Mouse (Mus musculus): ENCODE results near the gene Tpsg1.

Tpsg1 gene

GRCm38 (mm10) chr17:25416219-25416618, 47.1 kb downstream of the Tpsg1 start:
- DNase-seq (ENCODE audit: low read depth, low spot score): no peak
- H3K27me3 ChIP-seq (ENCODE audit: control insufficient read depth, insufficient read depth, low read length, poor library complexity, severe bottlenecking): no peaks in the 10 kb centered on the region
- no peaks in the 10 kb centered on the region for H3K36me3 ChIP-seq (ENCODE audit: control insufficient read depth, insufficient read depth, low read length, poor library complexity, severe bottlenecking)

DNA sequence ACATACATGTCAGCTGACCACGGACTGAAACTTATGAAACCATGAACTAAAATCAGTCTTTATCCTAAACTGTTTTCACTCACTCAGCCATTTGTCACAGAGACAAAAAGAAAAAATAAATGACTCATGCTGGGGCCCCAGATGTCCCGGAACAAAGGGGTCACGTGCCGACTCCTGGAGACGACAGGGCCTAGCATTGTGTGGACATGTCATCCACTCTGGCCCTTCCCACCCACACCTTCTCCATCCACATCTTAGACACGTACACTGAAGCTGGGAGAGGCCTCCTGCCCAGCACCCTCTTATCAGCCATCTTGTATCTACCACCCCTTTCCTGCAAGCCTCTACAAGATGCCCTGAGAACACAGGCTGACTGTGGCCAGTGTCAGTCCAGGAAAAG, 48.9 kb downstream of the Tpsg1 start:
- no peak for DNase-seq (ENCODE audit: low read depth, low spot score)
- no peaks in the 10 kb centered on the region for H3K27me3 ChIP-seq (ENCODE audit: control insufficient read depth, insufficient read depth, low read length, poor library complexity, severe bottlenecking)
- no peaks in the 10 kb centered on the region for H3K36me3 ChIP-seq (ENCODE audit: control insufficient read depth, insufficient read depth, low read length, poor library complexity, severe bottlenecking)

DNA sequence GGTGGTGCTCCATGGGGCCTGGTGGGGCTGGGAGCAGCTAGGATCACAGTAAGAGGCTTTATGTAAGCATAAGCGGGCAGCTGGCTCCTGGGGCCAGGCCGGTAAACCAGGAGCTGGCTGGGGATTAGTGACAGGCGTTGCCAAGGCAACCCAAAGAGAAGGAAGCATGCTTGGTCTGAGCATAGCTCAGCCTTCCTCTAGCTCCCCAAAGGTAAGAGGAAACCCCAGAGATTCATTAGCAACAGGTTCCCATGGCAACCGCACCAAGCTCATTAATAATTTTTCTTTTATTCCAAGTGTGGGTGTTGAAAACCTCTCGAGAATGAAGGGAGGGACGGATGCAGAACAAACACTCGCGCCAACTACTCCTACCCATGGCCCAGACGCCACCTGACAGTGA, 49.9 kb downstream of the Tpsg1 start:
- H3K36me3 ChIP-seq (ENCODE audit: control insufficient read depth, insufficient read depth, low read length, poor library complexity, severe bottlenecking): no peaks in the 10 kb centered on the region
- no peaks in the 10 kb centered on the region for H3K27me3 ChIP-seq (ENCODE audit: control insufficient read depth, insufficient read depth, low read length, poor library complexity, severe bottlenecking)
- DNase-seq (ENCODE audit: low read depth, low spot score): no peak

DNA sequence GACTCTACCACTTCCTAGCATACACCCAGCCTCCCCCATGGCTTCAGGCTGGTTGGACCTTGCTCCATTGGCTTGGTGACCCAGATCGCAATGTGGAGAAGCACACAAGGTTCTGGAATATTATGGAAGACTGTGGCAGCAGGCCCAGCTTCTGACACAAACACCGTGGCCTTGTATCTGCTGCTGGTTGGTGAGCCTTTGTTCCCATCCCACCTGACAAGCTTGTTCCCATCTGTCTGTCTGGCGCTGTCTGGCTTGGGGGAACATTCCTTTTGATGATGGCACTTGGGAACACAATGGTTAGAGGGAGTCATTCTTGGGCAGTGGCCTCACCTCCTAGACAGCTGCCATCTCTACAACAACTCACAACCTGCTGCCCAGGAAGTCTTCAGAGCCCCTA, 51.9 kb downstream of the Tpsg1 start:
- DNase-seq (ENCODE audit: low read depth, low spot score): no peak
- no peaks in the 10 kb centered on the region for H3K27me3 ChIP-seq (ENCODE audit: control insufficient read depth, insufficient read depth, low read length, poor library complexity, severe bottlenecking)
- no peaks in the 10 kb centered on the region for H3K36me3 ChIP-seq (ENCODE audit: control insufficient read depth, insufficient read depth, low read length, poor library complexity, severe bottlenecking)

Data from splenic B cell, adult 2 months (primary cell).